Mouse (Mus musculus) spleen, adult 12 weeks (tissue): ENCODE results near the gene Tapbp.
"Not testable (repeated sequence)": the region's sequence is repeated elsewhere in the genome, so short reads cannot be mapped to it uniquely, and the experiment has no call there.

Source experiments
- DNase-seq: peaks from one replicate; pipeline ENCODE4 v3.0.0; 2022; ENCODE audit warnings: low spot score

Tapbp gene

GRCm38 (mm10) chr17:33903911-33904651 lies 11.6 kb upstream of the Tapbp start:
- DNase-seq: not testable (repeated sequence)

GRCm38 (mm10) chr17:33904835-33905234 lies 10.9 kb upstream of the Tapbp start, which contains the start of gene Platr17:
Gene Platr17 (plus strand): TSS chr17:33905135.
- DNase-seq: not testable (repeated sequence)

- no peak for DNase-seq
These were observed 7.2 kb upstream of the Tapbp start for GRCm38 (mm10) chr17:33908331-33909076.

GRCm38 (mm10) chr17:33909077-33909868 lies 6.4 kb upstream of the Tapbp start, which contains the start of gene Daxx:
Gene Daxx (plus strand): TSS chr17:33909414.
- DNase-seq: peak; percentile 95

- DNase-seq: no peak
These were observed 5.8 kb upstream of the Tapbp start for GRCm38 (mm10) chr17:33909869-33910250.

- DNase-seq: no peak
These were observed 5.2 kb upstream of the Tapbp start for GRCm38 (mm10) chr17:33910346-33911051.

GRCm38 (mm10) chr17:33911052-33911812 lies 4.5 kb upstream of the Tapbp start:
- no peak for DNase-seq

- no peak for DNase-seq
These were observed 3.8 kb upstream of the Tapbp start for GRCm38 (mm10) chr17:33911813-33912414.

GRCm38 (mm10) chr17:33913264-33913663 lies 2.4 kb upstream of the Tapbp start:
- no peak for DNase-seq

- DNase-seq: no peak
These were observed 1.8 kb upstream of the Tapbp start for GRCm38 (mm10) chr17:33913905-33914304.

- no peak for DNase-seq
These were observed 719 bp upstream of the Tapbp start for GRCm38 (mm10) chr17:33914969-33915391.

GRCm38 (mm10) chr17:33916294-33916693 lies 595 bp downstream of the Tapbp start:
- DNase-seq: no peak

- DNase-seq: no peak
These were observed 1.4 kb downstream of the Tapbp start for GRCm38 (mm10) chr17:33916847-33917655.

- DNase-seq: no peak
These were observed 2.1 kb downstream of the Tapbp start for GRCm38 (mm10) chr17:33917656-33918292.

GRCm38 (mm10) chr17:33918293-33919203 lies 2.8 kb downstream of the Tapbp start:
- no peak for DNase-seq

- DNase-seq: peak; percentile 77
These were observed 3.9 kb downstream of the Tapbp start for GRCm38 (mm10) chr17:33919351-33920281.
